Mouse (Mus musculus): ENCODE data around the gene Plekhs1.

DNA sequence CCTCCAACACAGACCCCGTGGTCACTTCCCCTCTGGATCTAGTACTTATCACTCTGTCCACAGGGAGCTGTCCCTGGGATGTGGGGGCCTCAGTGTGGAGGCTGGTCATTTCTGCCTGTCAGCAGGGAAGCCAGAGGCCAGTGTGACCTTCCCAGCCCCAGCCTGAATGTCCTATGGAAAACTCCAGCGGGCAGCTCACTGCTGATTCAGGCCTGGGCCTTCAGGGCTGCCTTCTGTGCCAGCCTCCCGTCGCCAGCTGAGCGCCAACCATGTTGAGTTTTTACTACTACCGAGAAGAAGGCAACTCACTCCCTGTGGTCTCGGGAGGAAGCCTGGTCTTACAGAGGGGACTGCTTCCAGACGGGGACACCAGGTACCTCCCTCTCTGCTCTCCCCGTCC lies 35.9 kb upstream of the Plekhs1 start:
- no peak for TF ChIP-seq CTCF (IDR thresholded peaks at IDR 0.05; ENCODE audit: low read depth, low read length)
- no peak for TF ChIP-seq POLR2A (IDR thresholded peaks at IDR 0.05; ENCODE audit: insufficient read depth, low read length)
- TF ChIP-seq EP300 (IDR thresholded peaks at IDR 0.05; ENCODE audit: insufficient read depth, low read depth, low read length) = no peak
